Mouse (Mus musculus) small intestine, adult 2 months (tissue): ENCODE measurements around the gene Ankzf1. TPM values are rescaled to one million over a fixed set of nuclear protein-coding genes. Genes with fewer than 3 reads are reported as not detected.
"Not testable (repeated sequence)": the region's sequence is repeated elsewhere in the genome, so short reads cannot be mapped to it uniquely, and the experiment has no call there.

Source experiments
- H3K27ac ChIP-seq: fragments of 200-500 bp; 2 replicates; pipeline ENCODE4 v1.5.1; 2012; ENCODE audit warnings: low read depth, low read length, control low read depth, inconsistent platforms; ENCODE audit not compliant: insufficient read depth
- H3K27me3 ChIP-seq: fragments of 200-500 bp; 2 replicates; pipeline ENCODE4 v1.6.1; 2012; ENCODE audit warnings: mild to moderate bottlenecking, moderate library complexity, low read length, inconsistent platforms; ENCODE audit not compliant: control insufficient read depth, insufficient read depth
- H3K36me3 ChIP-seq: fragments of 200-500 bp; 2 replicates; pipeline ENCODE4 v1.6.1; 2012; ENCODE audit warnings: mild to moderate bottlenecking, low read length, control low read depth, inconsistent platforms; ENCODE audit not compliant: control insufficient read depth, insufficient read depth
- H3K4me1 ChIP-seq: fragments of 200-500 bp; 2 replicates; pipeline ENCODE4 v1.6.1; 2012; ENCODE audit warnings: low read length, inconsistent platforms, mixed read lengths; ENCODE audit not compliant: control insufficient read depth, insufficient read depth, insufficient read length
- H3K4me3 ChIP-seq: fragments of 200-500 bp; 2 replicates; pipeline ENCODE4 v1.5.1; 2012; ENCODE audit warnings: low read depth, mild to moderate bottlenecking, control low read depth, inconsistent platforms, low read length, moderate library complexity
- CTCF ChIP-seq: fragments of 200-500 bp; IDR thresholded peaks from 2 replicates; pipeline ENCODE4 v1.5.1; 2012; ENCODE audit warnings: low read depth, mild to moderate bottlenecking, control low read depth, inconsistent platforms, low read length, moderate library complexity, mixed read lengths; ENCODE audit not compliant: insufficient replicate concordance, insufficient read length; ENCODE audit errors: extremely low read depth
- POLR2A ChIP-seq: fragments of 200-500 bp; IDR thresholded peaks from 2 replicates; pipeline ENCODE4 v1.6.1; 2012; ENCODE audit warnings: low read depth, mild to moderate bottlenecking, control low read depth, inconsistent platforms, low read length, moderate library complexity
- WGBS: fragments of 180-500 bp; shearing (Covaris S2); methylation state at CpG from one replicate; pipeline ENCODE4 v1.1.7; 2018; 5-methylcytosine and 5-hydroxymethylcytosine counted together
- polyA plus RNA-seq: library from polyadenylated mRNA; depleted of rRNA; stranded (reverse); fragments of >200 nt; gene quantifications from 2 replicates; pipeline ENCODE4 v1.2.3, GENCODE M21; 2012

The Ankzf1 gene
- polyA plus RNA-seq, 1 experiment = 16.2 TPM

DNA sequence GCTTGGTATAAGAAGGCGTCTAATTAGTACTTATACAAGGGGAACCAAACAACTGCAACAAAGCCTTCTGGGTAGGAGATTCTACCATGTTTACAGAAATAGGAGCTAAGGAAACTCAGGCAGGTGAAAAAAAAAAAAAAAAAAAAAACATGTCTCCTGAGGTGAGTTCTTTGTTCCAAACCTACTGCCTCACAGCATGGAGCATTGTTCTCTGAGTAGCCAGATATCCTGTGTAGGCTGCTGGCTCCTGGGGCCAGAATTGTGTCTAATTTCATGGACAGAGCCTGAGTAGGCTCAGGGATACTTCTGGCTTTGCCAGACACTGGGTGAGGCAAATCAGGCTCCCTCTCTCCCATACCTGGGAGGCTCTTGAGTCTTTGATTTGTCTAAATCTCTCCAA lies 35.7 kb downstream of the Ankzf1 start:
- TF ChIP-seq CTCF (no peak), POLR2A (no peak)
- no peaks in the 10 kb centered on the region for H3K27me3 ChIP-seq
- no peaks in the 10 kb centered on the region for H3K36me3 ChIP-seq
- no peak overlapping the region for H3K4me3 ChIP-seq
- 95% methylated on average over 1 of the region's 1 CpGs for WGBS
- no peak overlapping the region for H3K27ac ChIP-seq
- H3K4me1 ChIP-seq = no peaks in the 10 kb centered on the region

DNA sequence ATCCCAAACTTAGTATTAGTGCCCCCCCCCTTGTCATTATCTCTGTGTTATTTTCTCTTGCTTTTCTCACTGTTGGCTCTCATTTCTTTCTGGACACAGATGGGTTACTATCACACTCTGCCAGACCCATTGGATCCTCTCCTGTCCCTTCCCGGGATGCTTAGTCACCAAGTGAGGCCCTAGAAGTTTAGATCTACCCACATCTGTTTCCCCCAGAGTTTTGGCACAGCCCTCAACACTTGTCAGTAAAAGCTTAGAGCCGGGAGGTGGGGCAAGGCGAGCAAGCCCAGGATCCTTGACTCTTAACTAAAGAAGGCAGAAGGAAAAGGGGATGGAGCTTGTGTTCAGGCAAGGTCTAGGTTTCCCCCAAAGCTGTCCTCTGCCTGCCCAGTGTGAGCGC lies 37.2 kb downstream of the Ankzf1 start:
- Histone ChIP-seq H3K27ac (no peak overlapping the region), H3K27me3 (no peaks in the 10 kb centered on the region), H3K4me3 (no peak overlapping the region), H3K4me1 (0 out of 2 replicates have a peak, but pooled peaks cover 2% of the 10 kb centered on the region), H3K36me3 (no peaks in the 10 kb centered on the region)
- 70% methylated on average over 4 of the region's 4 CpGs for WGBS
- TF ChIP-seq CTCF (no peak), POLR2A (no peak)

DNA sequence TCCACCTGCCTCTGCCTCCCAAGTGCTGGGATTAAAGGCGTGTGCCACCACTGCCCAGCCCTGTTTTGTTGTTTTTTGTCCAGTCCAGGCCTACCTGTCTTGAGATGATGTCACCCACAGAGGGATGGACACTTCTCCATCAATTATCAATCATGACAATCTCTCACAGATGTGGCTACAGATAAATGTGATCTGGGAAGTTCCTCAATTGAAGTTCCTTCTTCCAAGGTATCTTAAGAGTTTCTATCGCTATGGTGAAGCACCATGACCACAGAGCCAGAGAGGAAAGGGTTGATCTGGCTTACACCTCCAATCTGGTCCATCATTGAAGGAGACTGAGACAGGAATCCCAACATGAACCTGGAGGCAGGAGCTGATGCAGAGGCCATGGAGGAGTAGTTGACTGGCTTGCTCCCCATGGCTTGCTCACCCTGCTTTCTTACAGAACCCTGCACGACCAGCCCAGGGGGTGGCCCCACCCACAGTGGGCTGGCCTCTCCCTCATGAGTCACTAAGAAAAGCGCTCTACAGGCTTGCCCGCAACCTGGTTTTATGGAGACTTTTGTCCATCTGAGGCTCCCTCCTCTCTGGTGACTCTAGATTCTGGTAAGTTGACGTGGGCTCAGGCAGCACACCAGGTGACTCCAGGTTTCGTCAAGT lies 38.5 kb downstream of the Ankzf1 start:
- 64% methylated on average over 7 of the region's 7 CpGs for WGBS
- TF ChIP-seq POLR2A (no peak), CTCF (no peak)
- no peak overlapping the region for H3K4me3 ChIP-seq
- H3K36me3 ChIP-seq = no peaks in the 10 kb centered on the region
- H3K27me3 ChIP-seq = no peaks in the 10 kb centered on the region
- no peak overlapping the region for H3K27ac ChIP-seq
- peaks cover 2% of the 10 kb centered on the region; the same call in 1 of the 2 replicates for H3K4me1 ChIP-seq

DNA sequence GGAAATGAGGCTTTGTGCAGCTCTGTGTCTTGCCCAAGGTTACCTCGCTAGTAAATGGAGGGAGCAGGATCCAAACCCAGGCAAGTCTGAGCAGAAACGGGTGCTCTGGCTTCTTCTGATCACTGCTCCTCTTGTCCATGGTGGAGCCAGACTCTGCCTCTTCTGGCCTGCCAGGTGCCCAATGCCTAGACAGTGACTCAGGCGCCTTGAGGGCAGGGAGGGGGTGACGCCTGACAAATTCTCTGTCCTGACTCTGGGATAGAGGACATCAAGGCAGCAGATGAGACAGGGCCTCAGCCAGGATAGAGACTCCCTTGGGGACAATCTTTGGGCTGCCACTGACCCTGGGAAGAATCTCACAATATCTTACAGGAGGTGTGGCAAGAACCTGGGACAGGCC lies 39.3 kb downstream of the Ankzf1 start:
- H3K27me3 ChIP-seq = no peaks in the 10 kb centered on the region
- H3K4me3 ChIP-seq = no peak overlapping the region
- H3K36me3 ChIP-seq = no peaks in the 10 kb centered on the region
- H3K27ac ChIP-seq = no peak overlapping the region
- TF ChIP-seq POLR2A (no peak), CTCF (no peak)
- peaks cover 5% of the 10 kb centered on the region; the same call in 1 of the 2 replicates for H3K4me1 ChIP-seq
- WGBS = 81% methylated on average over 4 of the region's 4 CpGs

DNA sequence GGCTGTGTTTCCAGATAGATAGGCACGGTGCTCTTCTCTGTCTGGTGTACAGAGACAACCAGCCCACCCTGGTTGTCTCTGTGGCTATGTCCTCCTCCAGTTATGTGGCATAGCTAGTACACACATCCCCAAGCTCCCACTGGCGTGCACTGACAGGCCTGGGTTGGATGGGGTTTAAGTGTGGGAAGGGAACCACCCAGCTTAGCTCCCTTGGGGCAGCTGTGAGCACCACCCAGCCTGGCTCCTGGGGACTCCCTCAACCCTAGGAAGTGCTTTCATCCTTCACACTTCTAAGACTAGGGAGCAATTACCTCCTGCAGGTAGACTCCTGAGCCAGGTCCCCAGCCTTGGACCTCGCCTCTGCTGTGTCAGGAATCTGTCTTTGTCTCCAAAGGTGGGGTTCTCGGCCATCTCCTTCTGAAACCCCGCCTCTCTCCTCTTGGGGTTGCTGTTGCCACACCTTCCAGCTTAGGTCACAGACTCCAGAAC lies 39.8 kb downstream of the Ankzf1 start, which contains the start of gene A630095N17Rik:
Gene A630095N17Rik, minus strand, starts transcription at position 439 of the 489 bp plus-strand sequence.
- Histone ChIP-seq H3K4me3 (no peak within 1 kb of the TSS), H3K27me3 (no peaks in the 10 kb centered on the region), H3K36me3 (no peaks in the 10 kb centered on the region), H3K4me1 (peaks cover 5% of the 10 kb centered on the region; the same call in 1 of the 2 replicates), H3K27ac (no peak within 1 kb of the TSS)
- WGBS = 62% methylated on average over 5 of the region's 5 CpGs
- TF ChIP-seq POLR2A (no peak), CTCF (no peak)

DNA sequence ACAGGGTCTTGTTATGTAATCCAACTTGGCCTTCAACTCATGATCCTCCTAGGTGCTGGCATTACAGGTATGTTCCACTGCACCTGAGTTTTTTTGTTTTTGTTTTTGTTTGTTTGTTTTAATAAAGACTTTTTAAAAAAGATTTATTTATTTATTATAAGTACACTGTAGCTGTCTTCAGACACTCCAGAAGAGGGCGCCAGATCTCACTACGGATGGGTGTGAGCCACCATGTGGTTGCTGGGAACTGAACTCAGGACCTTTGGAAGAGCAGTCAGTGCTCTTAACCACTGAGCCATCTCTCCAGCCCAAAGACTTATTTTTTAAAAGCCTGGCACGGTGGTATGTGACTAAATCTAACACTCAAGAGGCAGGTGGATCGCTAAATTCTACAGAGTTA lies 40.5 kb downstream of the Ankzf1 start:
- H3K27ac ChIP-seq, H3K27me3 ChIP-seq, H3K36me3 ChIP-seq, H3K4me3 ChIP-seq, H3K4me1 ChIP-seq: not testable (repeated sequence)
- WGBS = 79% methylated on average over 4 of the region's 4 CpGs

DNA sequence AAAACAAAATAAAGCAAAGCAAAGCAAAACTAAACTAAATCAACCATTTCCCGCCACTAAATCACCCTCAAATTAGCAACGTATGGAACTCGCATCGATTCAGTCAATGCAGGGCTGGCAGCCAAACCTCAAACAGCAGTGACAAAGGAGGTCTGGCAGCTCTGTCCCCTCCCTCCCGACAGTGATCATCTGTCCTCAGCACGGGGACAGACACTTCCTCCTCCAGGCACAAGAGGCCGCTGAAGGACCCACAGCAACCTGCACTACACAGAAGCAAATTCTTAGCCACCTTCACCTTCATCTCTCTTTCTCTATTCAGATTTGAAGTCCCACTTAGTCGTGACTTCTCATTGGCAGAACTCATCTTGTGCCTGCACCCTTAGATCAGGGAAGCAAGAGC lies 42.7 kb downstream of the Ankzf1 start:
- Histone ChIP-seq H3K36me3 (peaks cover 4% of the 10 kb centered on the region), H3K4me3 (no peak overlapping the region), H3K4me1 (peaks cover 8% of the 10 kb centered on the region; the same call in 1 of the 2 replicates), H3K27ac (no peak overlapping the region), H3K27me3 (no peaks in the 10 kb centered on the region)
- TF ChIP-seq POLR2A (no peak), CTCF (peak; percentile 65; the same call in 1 of the 2 replicates)
- WGBS = under 1% methylated on average over 8 of the region's 8 CpGs
